Mouse (Mus musculus) CH12F3 (cell line): Measurements from ENCODE around the gene Cd300e.
"Not testable (repeated sequence)": the region's sequence is repeated elsewhere in the genome, so short reads cannot be mapped to it uniquely, and the experiment has no call there.

Experiments used
- in situ Hi-C: fragments of 300-500 bp; cut with MboI; formaldehyde crosslinking; loops from 2 replicates; pipeline ENCODE4 v1.14.3; 2020; ENCODE audit warnings: low sequenced_read_pairs

The Cd300e gene

DNA sequence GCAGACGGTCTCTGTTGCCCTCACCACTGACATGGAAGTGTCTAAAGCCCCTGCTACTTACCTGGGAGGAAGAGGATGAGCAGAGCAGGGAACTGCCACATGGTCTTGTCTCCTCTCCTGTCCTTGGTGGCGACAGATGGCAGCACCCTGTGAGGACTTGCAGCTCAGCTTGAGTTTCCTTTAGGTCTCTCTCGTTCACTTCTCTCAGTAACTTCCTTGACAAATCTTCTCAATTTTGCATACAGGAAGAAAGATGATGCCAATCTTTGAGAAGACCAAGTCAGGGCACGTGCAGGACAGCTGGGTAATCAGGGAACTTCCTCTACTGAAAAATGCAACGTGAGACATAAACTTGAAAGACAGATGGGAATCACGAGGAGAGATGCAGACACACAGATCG is 45.9 kb downstream of the Cd300e start, which contains the start of gene Cd300ld2:
Gene Cd300ld2 (minus strand): TSS at position 101 of the 400 bp plus-strand sequence.
- in situ Hi-C loops = not testable (repeated sequence)

GRCm38 (mm10) chr11:115004070-115004469 is 57.9 kb downstream of the Cd300e start:
- in situ Hi-C loops = no loop called here
